Mouse (Mus musculus): ENCODE measurements around the gene Fcho1.
"Not testable (repeated sequence)": the region's sequence is repeated elsewhere in the genome, so short reads cannot be mapped to it uniquely, and the experiment has no call there.

The Fcho1 gene

GRCm38 (mm10) chr8:71718252-71718651, 7.3 kb downstream of the Fcho1 start:
- no peak for DNase-seq (ENCODE audit: low spot score)

GRCm38 (mm10) chr8:71717096-71717495, 8.4 kb downstream of the Fcho1 start:
- DNase-seq (ENCODE audit: low spot score): no peak

GRCm38 (mm10) chr8:71716561-71717053, 8.9 kb downstream of the Fcho1 start:
- no peak for DNase-seq (ENCODE audit: low spot score)

- DNase-seq (ENCODE audit: low spot score): no peak
Measured at GRCm38 (mm10) chr8:71715531-71715930, 10.0 kb downstream of the Fcho1 start.

GRCm38 (mm10) chr8:71711574-71711973, 13.9 kb downstream of the Fcho1 start:
- no peak for DNase-seq (ENCODE audit: low spot score)

- DNase-seq (ENCODE audit: low spot score): peak; percentile 92
Measured at GRCm38 (mm10) chr8:71709800-71710446, 15.6 kb downstream of the Fcho1 start.

GRCm38 (mm10) chr8:71709134-71709799, 16.2 kb downstream of the Fcho1 start:
- DNase-seq (ENCODE audit: low spot score): no peak

GRCm38 (mm10) chr8:71707874-71708273, 17.6 kb downstream of the Fcho1 start:
- DNase-seq (ENCODE audit: low spot score): peak; percentile 74

- DNase-seq (ENCODE audit: low spot score): not testable (repeated sequence)
Measured at GRCm38 (mm10) chr8:71703400-71703799, 22.1 kb downstream of the Fcho1 start.

- DNase-seq (ENCODE audit: low spot score): no peak
Measured at GRCm38 (mm10) chr8:71702923-71703322, 22.6 kb downstream of the Fcho1 start.

- DNase-seq (ENCODE audit: low spot score): no peak
Measured at GRCm38 (mm10) chr8:71702087-71702432, 23.5 kb downstream of the Fcho1 start.

- DNase-seq (ENCODE audit: low spot score): no peak
Measured at GRCm38 (mm10) chr8:71701414-71702086, 24.0 kb downstream of the Fcho1 start, which contains the start of gene B3gnt3. TSS of gene B3gnt3 (minus strand) at chr8:71701789.

- DNase-seq (ENCODE audit: low spot score): no peak
Measured at GRCm38 (mm10) chr8:71700493-71701269, 24.8 kb downstream of the Fcho1 start.

- not testable (repeated sequence) for DNase-seq (ENCODE audit: low spot score)
Measured at GRCm38 (mm10) chr8:71695456-71695855, 30.1 kb downstream of the Fcho1 start.

- DNase-seq (ENCODE audit: low spot score): no peak
Measured at GRCm38 (mm10) chr8:71693166-71694041, 32.1 kb downstream of the Fcho1 start.

- no peak for DNase-seq (ENCODE audit: low spot score)
Measured at GRCm38 (mm10) chr8:71692509-71692908, 33.0 kb downstream of the Fcho1 start.

- DNase-seq (ENCODE audit: low spot score): no peak
Measured at GRCm38 (mm10) chr8:71689028-71689427, 36.5 kb downstream of the Fcho1 start, which contains the start of gene Insl3. TSS of gene Insl3 (plus strand) at chr8:71689214.

- DNase-seq (ENCODE audit: low spot score): no peak
Measured at GRCm38 (mm10) chr8:71687616-71688015, 37.9 kb downstream of the Fcho1 start.

GRCm38 (mm10) chr8:71686143-71686734, 39.3 kb downstream of the Fcho1 start:
- DNase-seq (ENCODE audit: low spot score): no peak

GRCm38 (mm10) chr8:71685573-71685972, 39.9 kb downstream of the Fcho1 start:
- no peak for DNase-seq (ENCODE audit: low spot score)

GRCm38 (mm10) chr8:71684701-71685100, 40.8 kb downstream of the Fcho1 start:
- no peak for DNase-seq (ENCODE audit: low spot score)

Data from retina, embryonic 14.5 days (tissue).